Mouse (Mus musculus) liver, adult (tissue): Measurements from ENCODE around the gene 3110082I17Rik.

Experiments
- GATA4 ChIP-seq: IDR thresholded peaks from 2 replicates; pipeline ENCODE4 v1.6.1; 2014; ENCODE audit warnings: mild to moderate bottlenecking, low read length; ENCODE audit not compliant: insufficient replicate concordance

Gene 3110082I17Rik

GRCm38 (mm10) chr5:139460384-139461067 lies at the start of gene 3110082I17Rik:
TSS of gene 3110082I17Rik (minus strand) at chr5:139460527.
- TF ChIP-seq GATA4: peak; percentile 63; the same call in 1 of the 2 replicates

GRCm38 (mm10) chr5:139506207-139506606 lies 45.9 kb upstream of the 3110082I17Rik start:
- TF ChIP-seq GATA4: no peak

GRCm38 (mm10) chr5:139505073-139505606 lies 44.8 kb upstream of the 3110082I17Rik start:
- no peak for TF ChIP-seq GATA4

GRCm38 (mm10) chr5:139502281-139502680 lies 42.0 kb upstream of the 3110082I17Rik start:
- no peak for TF ChIP-seq GATA4

- no peak for TF ChIP-seq GATA4
These were observed 38.5 kb upstream of the 3110082I17Rik start for GRCm38 (mm10) chr5:139498791-139499190.

- TF ChIP-seq GATA4: no peak
These were observed 36.6 kb upstream of the 3110082I17Rik start for GRCm38 (mm10) chr5:139496939-139497338.

- no peak for TF ChIP-seq GATA4
These were observed 34.8 kb upstream of the 3110082I17Rik start for GRCm38 (mm10) chr5:139495019-139495669.

GRCm38 (mm10) chr5:139493690-139494089 lies 33.4 kb upstream of the 3110082I17Rik start:
- no peak for TF ChIP-seq GATA4

GRCm38 (mm10) chr5:139491348-139491747 lies 31.0 kb upstream of the 3110082I17Rik start:
- TF ChIP-seq GATA4: no peak

GRCm38 (mm10) chr5:139490131-139490530 lies 29.8 kb upstream of the 3110082I17Rik start:
- no peak for TF ChIP-seq GATA4

- TF ChIP-seq GATA4: peak; percentile 36; the same call in 1 of the 2 replicates
These were observed 24.0 kb upstream of the 3110082I17Rik start, which contains the start of gene Zfand2a for GRCm38 (mm10) chr5:139484185-139484814. TSS of gene Zfand2a (minus strand) at chr5:139484549.

- no peak for TF ChIP-seq GATA4
These were observed 23.0 kb upstream of the 3110082I17Rik start for GRCm38 (mm10) chr5:139483171-139483848.

GRCm38 (mm10) chr5:139480406-139480805 lies 20.1 kb upstream of the 3110082I17Rik start:
- 0 out of 2 replicates have a peak, but pooled peaks have one; percentile 15 for TF ChIP-seq GATA4

GRCm38 (mm10) chr5:139479088-139479487 lies 18.8 kb upstream of the 3110082I17Rik start:
- TF ChIP-seq GATA4: no peak

- no peak for TF ChIP-seq GATA4
These were observed 14.4 kb upstream of the 3110082I17Rik start for GRCm38 (mm10) chr5:139474741-139475140.

- no peak for TF ChIP-seq GATA4
These were observed 7.7 kb upstream of the 3110082I17Rik start for GRCm38 (mm10) chr5:139467998-139468397.

GRCm38 (mm10) chr5:139466801-139467200 lies 6.5 kb upstream of the 3110082I17Rik start:
- TF ChIP-seq GATA4: no peak
